Mouse (Mus musculus) left cerebral cortex, adult 2 months (tissue): ENCODE data around the gene Snf8. TPM values are rescaled to one million over a fixed set of nuclear protein-coding genes. Genes with fewer than 3 reads are reported as not detected.
A peak's percentile ranks its signal among the peaks of the same experiment; 100 is the strongest.

Experiments
- DNase-seq, 2 experiments: peaks; one replicate each; pipeline ENCODE4 v3.0.0; 2021 to 2022; ENCODE audit warnings: low spot score in 2 of 2, mixed read lengths in 1 of 2; ENCODE audit errors: extremely low spot score in 1 of 2
- H3K27ac ChIP-seq: fragments of 200-600 bp; 2 replicates; pipeline ENCODE4 v1.8.1; 2022
- H3K4me3 ChIP-seq: fragments of 200-600 bp; 2 replicates; pipeline ENCODE4 v1.8.1; 2022
- CTCF ChIP-seq: fragments of 200-600 bp; IDR thresholded peaks from 2 replicates; pipeline ENCODE4 v1.8.1; 2022; ENCODE audit warnings: antibody characterized with exemption, mild to moderate bottlenecking, moderate library complexity
- intact Hi-C: fragments of 180-260 bp; cut with DNase I; formaldehyde crosslinking; loops from one replicate; pipeline ENCODE4 v1.15.1; 2025
- total RNA-seq, 2 experiments: library from RNA; stranded (reverse); gene quantifications; 2 replicates each; pipeline ENCODE4 v1.2.3; 2021

Gene Snf8
- total RNA-seq, 2 experiments from 2014 or later = 102 to 103 TPM

DNA sequence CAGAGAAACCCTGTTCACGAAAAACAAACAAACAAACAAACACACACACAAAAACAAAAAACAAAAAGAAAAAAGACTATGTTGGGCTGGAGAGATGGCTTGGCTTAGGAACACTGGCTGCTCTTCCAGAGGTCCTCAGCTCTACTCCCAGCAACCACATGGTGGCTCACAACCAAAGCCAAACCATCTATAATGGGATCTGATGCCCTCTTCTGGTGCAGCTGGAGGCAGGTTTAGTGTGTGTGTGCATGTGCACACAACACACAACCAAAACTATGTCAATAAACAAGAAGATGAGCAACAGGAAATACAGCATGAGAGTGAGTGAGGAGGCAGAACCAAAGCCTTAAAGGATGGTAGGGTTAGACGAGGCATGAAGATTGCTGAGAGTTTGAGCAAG is 3.0 kb upstream of the Snf8 start:
- TF ChIP-seq CTCF = no peak
- H3K4me3 ChIP-seq = no peak overlapping the region
- intact Hi-C loops = loop anchor here (5.0 kb wide), 2 partner anchors 154 to 204 kb away; no protein-coding TSS in a partner anchor
- no peak overlapping the region for H3K27ac ChIP-seq
- DNase-seq = no peak

GRCm38 (mm10) chr11:96033264-96033663 is 1.4 kb upstream of the Snf8 start:
- intact Hi-C loops = loop anchor here (5.0 kb wide), 2 partner anchors 156 to 206 kb away; no protein-coding TSS in a partner anchor
- Histone ChIP-seq H3K27ac (no peak overlapping the region), H3K4me3 (no peak overlapping the region)
- peak; percentile 33 for TF ChIP-seq CTCF
- no peak for DNase-seq

DNA sequence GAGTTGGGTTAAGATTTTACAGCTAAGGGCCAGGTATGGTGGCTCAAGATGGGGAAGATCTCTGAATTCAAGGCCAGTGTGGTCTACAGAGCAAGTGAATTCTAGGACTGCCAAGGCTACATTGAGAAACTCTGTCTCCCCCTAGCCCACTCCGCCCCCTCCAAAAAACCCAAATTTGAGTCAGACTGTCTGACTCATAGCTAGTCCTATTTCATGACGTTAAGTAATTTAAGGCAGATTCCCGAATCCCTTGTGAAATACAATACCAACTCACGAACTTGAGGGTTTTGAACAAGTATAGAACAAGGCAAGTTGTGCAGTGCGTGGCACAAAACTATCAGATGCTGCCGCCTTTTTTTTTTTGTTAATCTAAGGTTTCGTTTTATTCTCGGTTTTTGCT is 569 bp upstream of the Snf8 start:
- H3K4me3 ChIP-seq = peak overlapping the region; percentile 90
- no peak for DNase-seq
- H3K27ac ChIP-seq = no peak overlapping the region; the same call in 1 of the 2 replicates
- intact Hi-C loops = loop anchor here (2.0 to 5.0 kb wide), 3 partner anchors 31 to 207 kb away; partner anchors contain the start of gene Ube2z
- TF ChIP-seq CTCF = no peak

DNA sequence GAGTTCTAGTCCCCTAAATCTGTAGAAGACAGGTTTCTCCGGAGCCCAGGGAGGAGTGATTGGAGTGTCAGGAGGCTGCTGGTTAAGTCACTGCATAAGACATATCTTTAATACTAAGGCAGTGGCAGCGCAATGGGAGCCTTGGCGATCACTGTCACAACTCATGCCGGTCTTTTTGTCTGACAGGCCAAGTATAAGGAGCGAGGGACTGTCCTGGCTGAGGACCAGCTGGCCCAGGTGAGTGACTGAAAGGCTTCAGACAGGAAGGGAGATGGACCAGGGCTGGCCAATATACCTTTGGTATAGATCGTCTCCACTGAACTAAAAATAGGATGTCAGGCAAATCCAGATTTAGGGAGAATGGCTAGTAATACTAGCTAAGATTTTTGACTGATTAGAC is 448 bp downstream of the Snf8 start:
- TF ChIP-seq CTCF = no peak
- H3K27ac ChIP-seq = peak overlapping the region; percentile 74
- peak overlapping the region; percentile 90 for H3K4me3 ChIP-seq
- no peak for DNase-seq
- intact Hi-C loops = loop anchor here (2.0 kb wide), 1 partner anchor 30 kb away; the partner anchor contains the start of gene Ube2z

- intact Hi-C loops = no loop called here
- no peak for TF ChIP-seq CTCF
- H3K27ac ChIP-seq = no peak overlapping the region
- H3K4me3 ChIP-seq = no peak overlapping the region
- no peak for DNase-seq
Observed at GRCm38 (mm10) chr11:96037499-96037898, 2.8 kb downstream of the Snf8 start.

- TF ChIP-seq CTCF = no peak
- DNase-seq = no peak
- intact Hi-C loops = no loop called here
- no peak overlapping the region for H3K4me3 ChIP-seq
- no peak overlapping the region for H3K27ac ChIP-seq
Observed at GRCm38 (mm10) chr11:96038560-96038959, 3.9 kb downstream of the Snf8 start.

DNA sequence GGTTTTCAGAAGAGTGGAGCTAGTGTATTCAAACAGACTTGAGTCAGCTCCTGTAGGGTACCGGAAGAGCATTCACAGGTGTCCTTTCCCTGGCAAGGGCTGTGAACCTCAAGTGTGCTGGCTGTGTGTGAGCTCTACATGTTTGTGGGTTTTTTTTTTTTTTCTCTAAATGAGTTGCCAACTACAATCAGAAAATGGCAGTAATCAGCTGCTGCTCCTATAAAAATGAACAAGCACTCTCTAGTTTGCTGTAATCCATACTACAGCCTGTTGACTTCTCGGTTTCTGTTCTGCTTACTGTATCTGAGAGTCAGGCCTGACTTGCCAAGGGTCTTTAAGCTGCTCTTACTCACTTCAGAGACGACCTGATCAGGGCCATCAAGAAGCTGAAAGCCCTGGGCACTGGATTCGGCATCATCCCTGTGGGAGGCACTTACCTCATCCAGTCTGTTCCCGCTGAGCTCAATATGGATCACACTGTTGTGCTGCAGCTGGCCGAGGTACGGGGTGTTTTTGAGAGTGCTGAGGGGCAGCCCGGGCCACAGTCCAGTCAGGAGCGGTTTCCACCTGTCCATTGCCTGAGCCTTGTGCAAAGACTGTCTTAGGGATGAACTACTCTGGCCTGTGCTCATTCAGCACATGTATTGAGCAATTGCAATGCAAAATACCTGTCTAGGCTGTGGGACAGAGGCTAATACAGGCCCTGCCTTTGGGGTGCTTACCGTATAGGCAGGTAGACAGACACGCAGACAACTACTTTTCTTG is 10.3 kb downstream of the Snf8 start:
- no peak for DNase-seq
- H3K27ac ChIP-seq = no peak overlapping the region
- intact Hi-C loops = no loop called here
- no peak for TF ChIP-seq CTCF
- no peak overlapping the region for H3K4me3 ChIP-seq

GRCm38 (mm10) chr11:96046028-96046427 is 11.3 kb downstream of the Snf8 start:
- DNase-seq = no peak
- TF ChIP-seq CTCF = no peak
- intact Hi-C loops = no loop called here
- Histone ChIP-seq H3K27ac (no peak overlapping the region), H3K4me3 (no peak overlapping the region)

DNA sequence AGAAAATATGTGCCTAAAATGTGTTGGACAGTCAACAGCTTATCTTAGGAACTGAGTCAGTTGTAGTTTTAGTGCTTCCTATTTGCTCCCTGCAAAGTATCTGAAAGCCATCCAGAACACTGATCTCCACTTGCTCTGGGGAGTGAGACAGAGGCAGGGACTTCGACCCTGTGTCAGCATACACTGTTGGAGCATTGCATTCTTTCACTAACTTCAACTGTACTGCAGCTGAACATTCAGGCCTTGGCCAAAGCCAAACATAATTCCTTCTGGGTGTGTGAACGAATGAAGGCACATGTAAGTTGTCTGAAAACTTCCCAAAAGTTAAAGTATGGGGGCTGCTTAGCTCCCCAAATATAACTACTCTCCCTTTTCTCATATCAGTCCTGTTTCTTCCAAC is 12.1 kb downstream of the Snf8 start:
- intact Hi-C loops = no loop called here
- DNase-seq = no peak
- Histone ChIP-seq H3K4me3 (no peak overlapping the region), H3K27ac (no peak overlapping the region)
- no peak for TF ChIP-seq CTCF

GRCm38 (mm10) chr11:96047469-96048373 is 13.0 kb downstream of the Snf8 start:
- Histone ChIP-seq H3K4me3 (no peak overlapping the region), H3K27ac (peak overlapping the region; percentile 6; the same call in 1 of the 2 replicates)
- TF ChIP-seq CTCF = no peak
- no peak for DNase-seq
- intact Hi-C loops = no loop called here

GRCm38 (mm10) chr11:96049939-96050338 is 15.3 kb downstream of the Snf8 start:
- no peak for DNase-seq
- Histone ChIP-seq H3K27ac (no peak overlapping the region), H3K4me3 (no peak overlapping the region)
- TF ChIP-seq CTCF = no peak
- intact Hi-C loops = no loop called here

DNA sequence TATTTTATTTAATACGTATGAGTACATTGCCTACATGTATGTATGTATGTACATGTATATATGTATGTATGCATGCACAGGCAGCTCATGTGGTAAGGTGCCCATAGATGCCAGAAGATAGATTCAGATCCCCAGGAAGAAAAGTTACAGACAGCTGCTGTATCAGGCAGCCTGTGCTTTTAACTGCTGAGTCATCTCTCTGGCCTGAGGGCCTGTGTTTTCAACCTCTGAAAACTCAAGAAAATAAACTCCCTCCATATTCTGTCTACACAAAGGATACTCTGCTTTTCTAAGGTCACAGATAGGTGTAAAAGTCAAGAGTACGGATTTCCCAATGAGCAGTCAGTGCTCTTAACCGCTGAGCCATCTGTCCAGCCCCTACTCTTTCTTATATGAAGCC is 16.2 kb downstream of the Snf8 start:
- intact Hi-C loops = no loop called here
- no peak for DNase-seq
- TF ChIP-seq CTCF = no peak
- Histone ChIP-seq H3K4me3 (no peak overlapping the region), H3K27ac (no peak overlapping the region)
